ENCODE assay signal across 28 mouse cellular contexts in the genomic region with DNA sequence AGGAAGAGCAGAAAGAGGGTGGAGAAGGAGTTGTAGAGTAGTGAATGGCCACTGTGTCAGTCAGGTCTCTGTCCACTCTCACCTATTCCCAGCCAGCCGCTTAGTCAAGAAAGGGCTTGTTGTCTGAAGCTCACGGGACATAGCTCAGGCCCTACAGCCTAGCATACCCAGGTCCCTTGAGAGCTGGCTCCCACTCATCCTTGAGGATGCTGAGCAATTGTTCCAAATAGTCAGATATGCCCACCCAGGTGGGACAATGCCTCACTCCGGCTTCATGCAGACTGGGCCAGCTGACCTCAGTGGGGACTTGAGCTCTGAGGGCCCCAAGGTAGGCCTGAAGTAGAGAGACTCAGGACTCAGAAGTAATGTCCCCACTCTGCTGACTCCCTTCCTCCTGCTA.
"Had no signal": no experiment of that assay in that cellular context is flagged by ENCODE, and none has a peak within 500 bp of the region (broad histone marks: within the 10 kb centered on the region; RNA-seq: fewer than 3 reads in every experiment).

No protein-coding gene starts in this region.

- H3K9me3 ChIP-seq: heart, embryonic 10.5 days; heart, embryonic 12.5 days; hindbrain, embryonic 10.5 days; hindbrain, embryonic 12.5 days; intestine, embryonic 15.5 days; kidney, embryonic 15.5 days; limb, embryonic 12.5 days; liver, embryonic 13.5 days; liver, embryonic 15.5 days had no signal

- H3K4me3 ChIP-seq: gastrocnemius, adult 2 months; heart, adult 2 months; heart, embryonic 10.5 days; heart, embryonic 12.5 days; hindbrain, embryonic 10.5 days; hindbrain, embryonic 12.5 days; intestine, embryonic 15.5 days; kidney, embryonic 15.5 days; layer of hippocampus, adult 2 months; limb, embryonic 12.5 days; liver, embryonic 13.5 days; liver, embryonic 15.5 days had no signal

- ATAC-seq: hindbrain, embryonic 16.5 days; inflammation-experienced regulatory T-cells, adult 6 months; intestine, embryonic 15.5 days; intestine, postnatal 0 days had no signal

- H3K9ac ChIP-seq: heart, embryonic 12.5 days; hindbrain, embryonic 12.5 days; hindbrain, embryonic 14.5 days; intestine, embryonic 15.5 days; kidney, embryonic 15.5 days; limb, embryonic 12.5 days; liver, embryonic 13.5 days; liver, embryonic 15.5 days had no signal

- H3K27ac ChIP-seq: gastrocnemius, adult 2 months; heart, adult 2 months; heart, embryonic 10.5 days; hindbrain, embryonic 10.5 days; hindbrain, embryonic 12.5 days; hindbrain, embryonic 14.5 days; intestine, embryonic 15.5 days; kidney, embryonic 15.5 days; kidney, postnatal 0 days; layer of hippocampus, adult 2 months; limb, embryonic 12.5 days; liver, embryonic 13.5 days; liver, embryonic 15.5 days had no signal

- DNase-seq: gastrocnemius, adult 2 months; gastrocnemius, postnatal 10 days; gastrocnemius, postnatal 25 days; heart, adult 2 months; heart, postnatal 10 days; heart, postnatal 4 days; kidney, adult 18-20 months; kidney, adult 9 months; kidney, postnatal 25 days; kidney, postnatal 4 days; left cerebral cortex, postnatal 4 days; liver; liver, embryonic 13.5 days had no signal

- H3K36me3 ChIP-seq: heart, embryonic 12.5 days; hindbrain, embryonic 10.5 days; hindbrain, embryonic 12.5 days; intestine, embryonic 15.5 days; kidney, embryonic 15.5 days; limb, embryonic 12.5 days; liver, embryonic 13.5 days; liver, embryonic 15.5 days had no signal

- H3K27me3 ChIP-seq: hindbrain, embryonic 12.5 days; intestine, embryonic 15.5 days; kidney, embryonic 15.5 days; limb, embryonic 12.5 days; liver, embryonic 13.5 days; liver, embryonic 15.5 days had no signal

- H3K4me1 ChIP-seq: heart, embryonic 10.5 days; heart, embryonic 12.5 days; hindbrain, embryonic 12.5 days; intestine, embryonic 15.5 days; kidney, embryonic 15.5 days; limb, embryonic 12.5 days; liver, embryonic 13.5 days; liver, embryonic 15.5 days had no signal

- H3K4me2 ChIP-seq: heart, embryonic 12.5 days; hindbrain, embryonic 12.5 days; hindbrain, embryonic 14.5 days; intestine, embryonic 15.5 days; kidney, embryonic 15.5 days; limb, embryonic 12.5 days; liver, embryonic 11.5 days; liver, embryonic 13.5 days; liver, embryonic 15.5 days had no signal
